Mouse (Mus musculus) cerebellum, adult 11 months (tissue): ENCODE results near the gene Gm45837.

Experiments used
- DNase-seq: peaks from one replicate; pipeline ENCODE4 v3.0.0; 2022

Gm45837 gene

DNA sequence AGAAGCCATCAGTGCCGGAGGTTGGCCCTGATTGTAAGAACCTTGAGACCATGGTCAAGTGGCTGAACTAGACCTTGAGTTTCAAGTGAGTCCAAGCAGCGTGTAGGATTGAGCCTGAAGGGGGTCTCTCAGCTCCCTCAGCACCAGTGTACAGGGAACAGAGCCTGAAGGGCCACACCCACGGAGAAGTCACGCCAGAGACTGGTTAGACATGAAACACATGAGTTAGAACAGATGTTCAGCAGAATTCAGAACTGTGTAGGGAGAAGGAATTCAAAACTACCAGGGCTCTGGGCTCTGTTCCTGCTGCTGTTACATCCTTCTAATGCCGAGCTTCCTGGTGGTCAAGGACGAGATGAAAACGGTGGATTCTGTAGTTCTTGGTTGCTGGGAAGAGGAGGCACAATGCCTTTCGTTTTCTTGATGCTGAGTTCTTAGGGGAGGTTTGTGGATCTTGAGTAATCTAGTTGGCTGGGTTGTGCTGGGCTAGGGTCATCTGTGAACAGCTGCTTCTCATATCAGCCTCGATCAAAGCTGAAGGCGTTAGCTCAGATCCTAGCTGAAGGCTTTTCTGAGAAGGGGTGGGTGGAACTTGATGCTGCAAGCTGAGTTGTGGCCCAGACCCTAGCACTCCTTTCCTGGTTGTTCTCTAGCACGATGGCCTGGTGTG is at the start of gene Gm45837:
Gene Gm45837 (plus strand): TSS at position 620 of the 670 bp plus-strand sequence.
- DNase-seq = no peak

DNA sequence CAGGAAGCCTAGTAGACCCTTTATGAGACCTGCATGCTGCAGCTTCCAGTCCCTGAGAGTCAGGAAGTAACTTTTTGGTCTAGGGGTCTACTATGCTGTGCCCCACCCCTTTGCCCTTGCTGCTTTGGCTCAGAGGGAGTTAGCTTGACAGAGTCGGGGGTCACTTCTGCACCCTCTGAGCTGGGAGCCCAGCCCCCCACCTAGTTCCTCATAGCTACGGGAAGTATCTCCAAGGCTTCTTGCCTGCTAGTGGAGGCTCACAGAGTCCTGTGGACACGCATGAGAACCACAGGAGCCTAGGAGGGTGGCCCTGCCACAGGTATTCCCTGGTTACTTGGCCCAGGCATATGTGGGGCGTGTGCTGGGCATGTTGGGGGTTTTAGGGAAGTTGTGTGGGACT is 49.7 kb upstream of the Gm45837 start:
- no peak for DNase-seq

DNA sequence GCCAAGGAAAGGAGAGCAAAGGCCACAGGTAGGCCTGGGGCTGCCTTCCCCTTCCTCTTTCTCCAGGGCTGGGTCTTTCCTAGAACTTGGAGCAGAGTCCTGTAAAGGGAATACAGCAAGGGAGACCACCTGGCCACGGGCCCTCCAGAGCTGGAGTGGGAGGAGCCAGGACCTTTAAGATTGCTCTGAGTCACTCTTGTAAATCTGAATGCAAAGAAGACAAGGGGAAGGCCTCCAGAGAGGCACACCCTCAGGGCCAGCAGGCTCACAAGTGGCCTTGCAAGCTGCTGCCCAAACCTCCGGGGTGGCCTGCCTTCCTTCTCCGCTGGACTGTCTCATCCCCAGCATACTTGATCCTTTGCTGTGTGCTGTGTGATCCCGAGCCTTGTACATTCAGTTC is 48.9 kb upstream of the Gm45837 start:
- no peak for DNase-seq

DNA sequence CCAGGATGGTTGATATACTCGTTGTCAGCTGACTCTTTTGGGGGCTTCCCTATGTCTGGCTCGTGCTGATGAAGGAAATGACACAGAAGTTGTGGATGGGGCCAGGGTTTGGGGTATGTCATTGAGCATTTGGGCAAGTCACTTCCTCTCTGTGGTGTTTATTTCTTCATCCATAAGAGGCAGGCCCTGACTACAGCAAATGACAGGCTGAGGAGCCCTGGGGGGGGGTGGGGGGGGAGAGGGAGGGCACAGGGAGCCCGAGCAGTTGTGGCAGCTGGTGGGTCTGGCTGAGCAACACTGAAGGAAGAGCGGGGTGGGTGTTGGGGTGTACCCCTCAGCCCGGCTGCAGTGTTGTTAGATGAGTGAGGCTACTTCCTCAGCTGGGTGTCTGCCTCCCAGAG is 47.9 kb upstream of the Gm45837 start:
- no peak for DNase-seq

DNA sequence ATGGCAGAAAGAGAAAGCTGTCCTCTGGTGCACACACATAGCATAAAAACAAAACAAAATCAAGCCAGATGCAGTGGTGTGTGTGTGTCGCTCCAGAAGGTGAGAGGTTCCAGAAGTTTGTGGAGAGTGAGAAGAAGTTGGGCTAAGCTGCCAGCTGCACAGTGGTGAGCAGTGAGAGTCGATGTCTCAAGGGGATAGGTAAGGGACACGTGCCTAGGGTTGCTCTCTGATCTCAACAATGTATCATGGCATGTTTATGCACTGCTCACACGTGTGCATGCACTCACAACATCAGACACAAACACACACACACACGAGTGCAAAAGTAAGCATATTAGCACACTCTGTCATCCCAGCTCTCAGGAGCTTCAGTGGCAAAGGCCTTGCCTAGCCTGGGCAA is 46.8 kb upstream of the Gm45837 start:
- DNase-seq = no peak

DNA sequence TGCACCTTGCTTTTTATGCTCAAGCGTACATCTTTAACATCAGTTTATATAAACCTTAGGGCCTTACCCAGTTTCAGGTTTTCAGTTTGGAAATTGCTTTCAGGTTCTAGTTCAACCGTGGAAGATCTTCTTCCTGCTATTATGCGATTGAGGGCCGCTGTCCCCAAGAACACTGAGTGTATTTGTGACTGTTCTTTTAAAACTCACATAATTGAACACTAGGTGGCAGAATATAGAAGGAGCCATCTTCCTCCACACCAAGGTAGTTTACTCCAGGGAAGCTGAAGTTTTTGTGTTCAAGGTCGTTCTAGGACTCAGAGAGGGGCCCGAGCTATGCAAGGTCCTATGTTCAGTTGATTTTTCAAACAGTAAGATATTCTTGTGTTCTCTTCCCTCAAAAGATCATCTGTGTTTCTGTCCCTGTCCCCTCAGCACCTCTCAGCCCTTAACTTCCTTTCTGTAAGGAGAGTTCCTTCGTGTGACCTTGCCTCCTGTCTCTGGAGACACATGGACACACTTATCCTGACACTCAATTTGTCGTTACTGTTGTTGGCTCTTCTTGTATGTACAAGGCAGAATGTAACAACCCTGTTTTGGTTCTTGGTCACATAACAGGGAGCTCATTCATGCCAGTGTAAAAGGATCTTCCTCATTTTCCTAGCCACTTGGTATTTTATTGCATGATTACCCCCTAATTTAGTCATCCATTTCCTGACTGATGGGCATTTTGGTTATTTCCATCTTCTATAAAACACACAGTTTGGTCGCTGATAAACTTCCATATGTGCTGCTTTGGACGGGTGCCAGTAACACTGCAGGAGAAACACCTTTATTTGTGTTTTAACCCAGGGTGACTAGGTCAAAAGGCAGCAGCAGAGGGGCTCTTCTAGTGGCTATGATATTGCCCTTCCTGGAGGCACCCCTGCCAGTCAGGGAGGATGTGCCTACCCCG is 42.5 kb upstream of the Gm45837 start:
- DNase-seq = no peak

DNA sequence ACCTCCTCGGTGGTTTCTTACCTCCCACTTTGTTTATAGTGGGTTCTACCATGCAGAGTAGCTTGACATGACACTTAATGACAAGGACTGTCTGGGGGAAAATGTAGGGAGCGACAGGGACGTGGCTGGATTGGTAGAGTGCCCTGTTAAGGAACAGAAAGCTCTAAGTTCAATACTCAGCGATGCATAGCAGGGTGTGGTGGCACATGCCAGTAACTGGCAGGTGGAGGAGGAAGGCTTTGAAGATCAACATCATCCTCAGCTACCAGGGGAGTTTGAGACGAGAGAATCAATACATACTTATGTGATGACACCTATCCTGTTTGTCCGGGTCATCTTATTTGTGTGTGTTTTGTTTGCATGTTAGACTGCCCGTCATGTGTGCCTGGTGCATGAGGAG is 41.0 kb upstream of the Gm45837 start:
- no peak for DNase-seq

DNA sequence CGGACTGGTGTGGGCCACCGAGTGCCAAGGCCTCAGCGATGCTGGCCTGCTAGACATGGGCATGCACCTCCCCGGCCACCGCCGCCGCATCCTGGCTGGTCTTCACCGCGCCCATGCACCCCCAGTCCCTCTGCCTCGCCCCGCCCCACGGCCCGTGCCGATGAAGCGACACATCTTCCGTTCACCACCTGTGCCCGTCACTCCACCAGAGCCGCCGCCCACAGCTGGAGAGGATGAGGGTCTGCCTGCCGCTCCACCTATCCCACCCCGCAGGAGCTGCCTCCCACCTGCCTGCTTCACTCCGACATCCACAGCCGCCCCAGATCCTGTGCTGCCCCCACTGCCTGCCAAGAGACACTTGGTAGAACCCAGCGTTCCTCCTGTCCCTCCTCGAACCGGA is 37.6 kb upstream of the Gm45837 start:
- DNase-seq = peak; percentile 15

DNA sequence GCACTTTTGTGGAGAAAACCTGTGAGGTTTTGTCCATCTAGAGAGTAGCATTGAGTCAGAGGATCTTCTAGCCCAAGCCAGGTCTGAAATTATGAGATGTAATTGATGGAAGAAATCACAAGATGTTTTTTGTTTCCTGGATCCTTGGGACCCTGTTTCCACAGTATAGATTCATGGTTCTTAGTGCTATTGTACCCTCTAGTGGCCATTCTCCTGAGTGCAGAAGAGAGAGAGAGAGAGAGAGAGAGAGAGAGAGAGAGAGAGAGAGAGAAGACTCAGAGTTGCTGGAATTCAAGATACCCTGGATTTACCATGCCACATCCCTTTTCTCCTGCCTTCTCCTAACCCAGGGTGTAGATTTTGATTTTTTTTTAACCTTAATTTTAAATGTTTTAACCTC is 36.5 kb upstream of the Gm45837 start:
- peak; percentile 42 for DNase-seq

DNA sequence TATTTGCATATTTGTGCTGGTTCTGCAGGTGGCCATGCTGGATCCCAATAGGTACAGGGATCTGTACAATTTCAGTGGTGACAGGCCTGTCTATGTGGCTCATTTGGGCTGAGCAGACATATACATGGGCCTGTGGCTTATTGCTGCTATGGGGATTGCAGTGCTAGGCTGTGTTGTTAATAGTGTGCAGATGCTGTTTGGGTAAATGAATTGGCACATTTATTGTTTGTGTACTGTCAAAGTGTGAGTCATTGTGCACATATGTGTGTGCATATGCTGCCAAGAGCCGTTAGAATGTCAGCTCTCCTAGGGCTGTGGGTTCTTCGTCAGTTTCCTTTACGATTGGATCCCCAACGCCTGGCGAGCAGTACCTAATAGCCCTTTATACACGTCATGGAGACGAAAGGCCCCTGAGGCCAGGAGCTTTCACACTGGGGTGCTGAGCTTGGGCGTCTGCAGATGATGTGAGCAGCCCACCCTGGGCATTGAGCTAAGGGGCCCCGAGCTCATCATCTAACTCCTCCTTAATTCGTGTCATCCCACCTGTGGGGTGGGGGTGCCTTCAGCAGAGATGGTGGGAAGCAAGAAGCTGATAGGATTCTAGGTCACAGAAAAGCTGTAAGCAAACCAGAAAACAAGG is 33.9 kb upstream of the Gm45837 start:
- no peak for DNase-seq

DNA sequence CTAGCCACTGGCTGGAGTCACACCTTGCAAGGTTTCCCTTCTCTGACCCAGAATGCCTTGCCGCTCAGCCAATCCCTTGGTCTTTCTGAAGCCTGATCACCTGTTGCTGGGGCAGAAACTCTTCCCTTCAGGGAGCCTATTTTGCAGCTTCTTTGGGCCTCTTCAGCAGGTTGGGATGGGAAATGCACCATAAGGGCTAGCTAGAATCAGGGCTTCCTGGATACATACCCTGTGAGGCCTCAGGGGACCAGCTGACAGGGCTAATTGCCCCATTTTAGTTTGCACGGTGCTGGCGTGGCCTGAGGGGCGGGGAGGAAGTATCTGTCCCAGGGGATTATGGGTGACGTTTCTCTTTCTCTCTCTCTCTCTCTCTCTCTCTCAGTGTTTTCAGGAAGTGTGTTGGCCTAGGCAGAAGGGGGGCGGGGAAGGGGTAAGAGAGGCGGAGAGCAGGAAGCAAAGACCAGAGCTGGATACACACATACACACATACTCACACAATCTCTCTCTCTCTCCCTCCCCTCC is 32.9 kb upstream of the Gm45837 start:
- DNase-seq = no peak

DNA sequence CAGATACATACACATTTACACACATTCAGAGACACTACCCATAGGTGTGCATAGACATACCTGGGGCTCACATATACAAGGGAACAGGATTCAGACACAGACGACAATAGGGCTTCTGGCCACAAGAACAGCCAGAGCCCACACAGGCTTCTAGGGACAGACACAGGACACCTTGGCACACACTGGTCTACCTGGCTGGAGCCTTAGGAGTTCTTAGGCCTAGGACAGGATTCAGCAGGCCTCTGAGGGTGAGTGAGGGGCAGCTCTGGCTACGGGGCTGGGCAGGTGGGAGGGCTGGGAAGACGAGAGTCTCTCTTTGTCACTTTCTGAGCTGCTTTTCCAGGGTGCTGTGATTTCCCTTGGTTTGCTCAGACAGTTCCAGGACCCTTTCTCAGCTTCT is 32.4 kb upstream of the Gm45837 start:
- DNase-seq = no peak

DNA sequence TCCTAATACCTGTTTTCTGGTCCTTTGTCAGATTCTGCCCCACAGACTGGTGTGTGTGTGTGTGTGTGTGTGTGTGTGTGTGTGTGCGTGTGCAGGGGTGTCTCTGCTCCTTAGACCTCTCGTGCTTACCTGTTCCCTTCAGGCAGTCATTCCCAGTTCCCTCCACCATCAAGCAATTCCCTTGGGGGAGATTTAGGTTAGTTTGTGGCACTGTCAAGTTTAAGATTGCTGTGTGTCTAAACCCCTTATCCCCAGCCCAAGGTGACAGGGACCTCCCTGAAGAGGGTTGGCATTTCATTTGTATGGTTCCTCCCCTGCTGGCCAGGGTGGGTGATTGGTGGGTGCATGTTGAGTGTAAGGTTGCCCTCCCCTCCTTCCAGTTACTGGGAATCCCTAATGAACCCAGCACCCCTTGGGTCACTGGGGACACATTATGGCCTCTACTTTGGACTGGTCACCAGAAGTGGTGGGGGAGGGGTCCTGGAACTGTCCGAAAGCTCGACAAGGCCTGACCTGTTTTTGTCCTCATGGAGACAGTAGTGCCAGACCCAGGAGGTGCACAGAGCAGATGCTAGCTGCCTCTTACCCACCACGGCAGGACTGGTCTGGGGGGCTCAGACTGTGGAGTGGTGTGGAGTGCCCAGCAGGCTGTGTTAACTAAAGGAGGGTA is 31.8 kb upstream of the Gm45837 start:
- DNase-seq = no peak

DNA sequence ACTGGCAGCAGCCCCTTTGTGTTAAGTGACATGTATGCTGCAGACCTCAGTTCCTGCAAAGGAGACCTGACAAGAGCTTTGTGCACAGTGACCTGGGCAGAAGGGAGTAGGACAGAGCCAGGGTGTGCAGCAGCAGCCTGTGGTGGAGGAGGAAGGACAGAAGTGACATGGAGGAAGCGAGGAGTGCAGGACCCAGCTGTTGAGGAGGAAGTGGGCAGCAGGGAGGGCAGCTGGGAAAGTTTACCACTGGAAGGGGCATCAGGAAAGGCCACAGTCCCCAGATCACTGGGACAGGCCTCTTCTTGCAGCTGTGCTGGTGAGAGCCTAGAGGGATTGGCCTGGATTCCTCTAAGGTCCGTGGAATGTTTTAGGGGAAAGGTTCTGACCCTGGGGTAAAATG is 31.0 kb upstream of the Gm45837 start:
- no peak for DNase-seq

DNA sequence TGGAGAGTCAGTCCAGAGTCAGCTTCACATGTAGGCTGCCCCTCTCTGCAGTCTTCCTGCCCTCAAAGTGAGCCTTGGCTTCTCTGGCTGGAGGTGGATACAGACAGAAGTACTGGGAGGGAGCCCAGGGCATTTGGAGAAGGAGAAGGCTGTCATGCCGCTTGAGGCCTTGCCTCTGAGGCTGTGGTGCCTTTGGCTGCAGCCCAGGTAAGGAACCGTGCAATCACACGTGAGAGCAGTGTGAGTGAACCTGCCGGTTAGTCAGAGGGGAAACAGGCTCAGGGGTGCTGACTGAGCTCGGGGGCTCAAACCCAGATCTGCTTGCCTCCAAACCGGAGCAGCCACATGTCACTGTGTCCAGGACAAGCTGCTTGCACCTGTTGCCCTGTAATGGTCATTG is 29.2 kb upstream of the Gm45837 start:
- DNase-seq = no peak

DNA sequence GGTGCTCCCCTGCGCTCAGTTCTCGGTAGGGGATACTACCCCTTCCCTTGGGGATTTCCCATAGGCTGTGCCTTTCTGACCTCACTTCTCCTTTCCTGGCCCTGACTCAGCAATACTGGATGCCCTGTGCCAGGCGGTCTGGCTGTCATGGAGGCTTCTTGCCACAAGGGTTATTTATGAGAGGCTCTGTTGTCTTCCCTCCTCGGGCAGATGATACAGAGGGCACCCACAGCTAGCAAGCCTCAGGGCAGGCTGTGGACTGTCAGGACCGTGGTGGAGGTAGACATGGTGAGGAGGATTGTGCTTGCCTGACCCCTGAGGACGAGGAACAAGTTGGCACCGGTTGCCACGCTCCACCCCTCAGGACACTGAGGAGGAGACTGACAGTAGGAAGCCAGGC is 28.3 kb upstream of the Gm45837 start:
- no peak for DNase-seq

DNA sequence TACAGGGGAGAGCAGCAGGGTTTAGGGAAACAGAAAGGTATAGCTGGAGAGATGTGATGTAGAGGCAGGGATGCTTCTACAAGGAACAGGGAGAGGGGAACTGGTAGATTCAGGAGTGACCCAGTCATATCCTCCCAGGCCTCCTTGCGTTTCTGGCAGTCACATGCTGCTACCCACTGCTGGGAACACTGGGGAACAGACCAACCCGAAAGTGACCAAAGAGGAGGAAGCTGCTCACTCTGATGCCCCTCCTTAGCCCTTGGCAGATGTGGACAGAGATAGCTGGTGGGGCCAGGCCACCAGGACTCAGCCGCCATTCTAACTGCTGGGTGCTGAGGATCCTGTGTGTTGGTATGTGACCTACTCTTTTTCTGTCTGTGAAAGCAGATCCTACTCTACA is 26.9 kb upstream of the Gm45837 start:
- DNase-seq = no peak

DNA sequence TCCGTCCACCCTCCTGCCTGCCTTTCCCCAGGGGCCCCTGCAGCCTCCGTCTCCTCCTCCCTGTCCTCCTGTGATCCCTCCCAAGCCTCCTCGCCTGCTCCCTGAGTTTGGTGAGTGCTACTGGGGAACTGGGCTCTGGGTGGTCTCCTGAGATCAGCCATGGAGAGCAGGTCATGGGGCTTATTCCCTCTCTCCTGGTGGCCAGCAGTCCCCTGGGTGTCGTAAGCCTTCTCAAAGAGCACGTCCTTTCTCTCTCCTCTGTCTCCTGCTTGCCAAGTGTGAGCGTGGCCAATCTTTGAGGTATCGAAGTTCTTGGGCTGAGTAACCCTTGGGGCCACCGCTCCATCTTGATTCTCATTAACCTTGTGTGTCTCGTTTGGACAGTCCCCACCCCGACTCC is 25.8 kb upstream of the Gm45837 start:
- no peak for DNase-seq

DNA sequence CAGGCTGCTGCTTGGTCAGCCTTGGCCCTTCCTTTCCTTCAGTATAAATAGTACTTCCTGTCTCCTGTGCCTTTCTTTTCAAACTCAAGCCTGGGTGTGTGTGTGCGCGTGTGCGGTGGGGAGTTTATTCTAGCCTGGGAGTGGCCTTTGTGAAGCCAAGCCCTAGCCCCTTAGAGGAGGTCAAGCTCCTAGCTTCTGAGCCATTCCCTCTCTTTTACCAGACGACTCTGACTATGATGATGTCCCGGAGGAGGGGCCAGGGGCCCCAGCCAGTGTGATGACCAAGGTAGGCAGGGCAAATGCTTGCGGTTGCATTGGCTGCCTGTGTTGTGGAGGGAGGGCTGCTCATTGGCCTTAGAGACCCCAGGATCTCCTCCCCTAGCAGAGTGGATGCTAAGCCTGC is 25.4 kb upstream of the Gm45837 start:
- no peak for DNase-seq

DNA sequence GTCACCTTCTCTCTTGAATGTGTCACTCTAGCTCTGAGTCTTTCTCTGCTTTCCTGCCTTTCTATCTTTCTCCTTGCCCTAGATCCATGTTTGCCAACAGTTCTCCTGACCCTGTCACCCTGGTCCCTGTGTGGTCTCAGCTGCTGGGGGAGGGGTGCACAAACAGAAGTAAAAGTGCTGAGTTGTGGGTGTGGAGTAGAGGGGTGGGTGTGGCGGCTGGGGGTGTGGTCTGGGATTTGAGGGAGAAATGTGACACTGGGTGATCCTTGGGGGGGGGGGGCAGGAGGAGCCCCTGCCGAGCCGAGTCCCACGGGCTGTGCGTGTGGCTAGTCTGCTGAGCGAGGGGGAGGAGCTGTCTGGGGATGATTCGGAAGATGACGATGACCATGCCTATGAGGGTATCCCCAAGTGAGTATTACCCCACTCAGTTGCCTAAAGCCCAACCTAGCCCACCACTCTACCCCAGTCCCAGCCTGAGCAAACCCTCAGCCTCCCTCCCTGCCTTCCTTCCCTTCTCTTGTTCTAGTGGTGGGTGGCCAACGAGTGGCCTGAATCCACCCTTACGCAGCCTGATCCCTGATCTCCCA is 24.7 kb upstream of the Gm45837 start:
- DNase-seq = no peak

DNA sequence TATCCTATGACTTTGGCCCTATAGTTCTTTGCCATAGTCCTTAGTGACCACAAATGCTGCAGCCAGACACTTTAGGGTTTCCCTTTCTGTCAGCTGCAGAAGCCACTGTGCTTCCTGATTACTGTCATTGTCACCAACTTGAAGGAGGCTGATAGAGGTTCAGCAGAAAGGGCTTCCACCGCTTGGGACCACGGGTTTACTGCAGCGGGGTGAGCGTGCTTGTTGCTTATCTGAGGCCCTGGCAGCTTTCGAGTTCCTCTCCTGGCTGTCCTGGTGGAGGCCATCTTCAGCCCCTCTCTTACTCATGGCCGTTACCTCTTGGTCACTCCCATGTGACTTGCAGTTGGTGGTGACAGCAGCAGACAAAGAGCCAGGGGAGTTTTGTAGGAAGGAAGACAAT is 21.4 kb upstream of the Gm45837 start:
- no peak for DNase-seq

DNA sequence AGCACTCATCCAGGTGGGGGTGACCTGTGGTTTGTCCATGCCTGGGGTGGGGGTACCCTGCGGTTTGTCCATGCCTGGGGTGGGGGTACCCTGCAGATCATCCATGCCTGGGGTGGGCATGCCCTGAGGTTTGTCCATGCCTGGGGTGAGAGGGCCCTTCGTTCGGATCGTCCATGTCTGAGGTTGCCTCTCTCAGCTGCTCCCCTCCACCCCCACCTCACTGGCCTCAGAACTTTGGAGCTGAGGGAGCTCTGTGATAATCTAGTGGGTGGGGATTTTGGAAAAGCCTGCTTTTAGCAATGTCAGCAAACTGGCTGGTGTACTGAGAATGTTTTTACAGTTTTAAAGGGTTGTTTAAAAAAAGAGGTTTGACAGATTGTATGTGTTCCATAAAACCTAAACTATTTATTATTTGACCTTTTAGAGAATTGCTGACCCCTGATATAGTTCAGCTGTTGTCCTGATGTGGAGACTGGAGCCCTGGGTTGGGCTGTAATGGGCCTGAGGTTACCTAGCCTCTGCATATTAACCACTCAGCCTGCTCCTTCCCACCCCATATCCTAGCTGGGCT is 18.7 kb upstream of the Gm45837 start:
- DNase-seq = no peak
